Mouse (Mus musculus): Measurements from ENCODE around the gene Pdilt.
A peak's percentile ranks its signal among the peaks of the same experiment; 100 is the strongest.
"Not testable (repeated sequence)": the region's sequence is repeated elsewhere in the genome, so short reads cannot be mapped to it uniquely, and the experiment has no call there.

Gene Pdilt

DNA sequence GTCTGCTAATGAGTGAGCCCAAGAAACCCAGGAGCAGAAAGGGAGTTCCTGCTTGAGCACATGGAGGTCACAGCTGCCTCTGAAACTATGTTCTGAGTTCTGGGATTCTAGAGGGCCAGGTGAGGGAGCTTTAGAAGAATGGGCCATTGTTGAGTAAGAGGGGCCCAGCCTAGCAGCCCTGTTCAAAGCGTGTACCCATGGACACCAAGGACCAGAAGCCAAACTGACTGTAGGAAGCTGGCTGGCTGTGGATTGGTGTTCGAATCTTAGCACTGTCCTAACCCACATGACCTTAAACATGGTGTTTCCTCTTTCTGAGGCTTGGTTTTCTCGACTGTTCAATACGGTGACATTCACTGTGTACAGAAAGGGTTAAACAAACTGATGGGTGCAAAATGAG is at the start of gene Pdilt:
Gene Pdilt, minus strand, starts transcription at position 101 of the 400 bp plus-strand sequence.
- DNase-seq (ENCODE audit: low spot score): no peak

DNA sequence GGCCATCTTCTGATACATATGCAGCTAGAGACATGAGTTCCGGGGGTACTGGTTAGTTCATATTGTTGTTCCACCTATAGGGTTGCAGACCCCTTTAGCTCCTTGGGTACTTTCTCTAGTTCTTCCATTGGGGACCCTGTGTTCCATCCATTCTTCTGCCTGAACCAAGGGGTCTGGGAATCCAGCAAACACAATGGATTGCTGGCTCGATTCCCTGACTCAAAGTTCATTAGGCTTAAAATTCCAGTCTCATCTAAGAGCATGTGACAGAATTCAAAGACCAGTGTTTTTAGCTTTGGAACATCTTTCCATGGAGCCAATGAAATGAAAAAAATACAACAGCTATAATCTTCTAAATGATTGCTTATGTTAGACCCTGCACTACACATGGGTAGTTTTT is 39.2 kb upstream of the Pdilt start:
- not testable (repeated sequence) for DNase-seq (ENCODE audit: low spot score)

DNA sequence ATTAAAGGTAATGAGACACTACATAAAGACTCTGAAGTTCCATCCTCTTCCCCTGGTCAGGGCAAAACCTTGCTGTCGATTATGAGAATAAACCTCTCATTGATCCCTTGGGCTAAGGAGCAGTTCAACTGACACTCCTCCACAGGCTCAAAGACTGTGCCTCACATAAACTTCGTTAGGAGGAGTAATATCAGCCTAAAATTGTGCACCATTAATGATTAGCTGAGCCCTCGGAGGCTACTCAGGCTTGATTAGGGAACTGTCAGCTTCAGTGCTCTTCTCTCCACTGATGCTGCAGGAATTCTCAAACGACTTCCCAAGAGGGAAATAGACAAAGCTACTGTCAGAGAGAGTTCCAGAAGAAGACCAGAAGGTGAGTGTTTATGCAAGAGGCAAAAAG is 38.2 kb upstream of the Pdilt start:
- DNase-seq (ENCODE audit: low spot score): no peak

DNA sequence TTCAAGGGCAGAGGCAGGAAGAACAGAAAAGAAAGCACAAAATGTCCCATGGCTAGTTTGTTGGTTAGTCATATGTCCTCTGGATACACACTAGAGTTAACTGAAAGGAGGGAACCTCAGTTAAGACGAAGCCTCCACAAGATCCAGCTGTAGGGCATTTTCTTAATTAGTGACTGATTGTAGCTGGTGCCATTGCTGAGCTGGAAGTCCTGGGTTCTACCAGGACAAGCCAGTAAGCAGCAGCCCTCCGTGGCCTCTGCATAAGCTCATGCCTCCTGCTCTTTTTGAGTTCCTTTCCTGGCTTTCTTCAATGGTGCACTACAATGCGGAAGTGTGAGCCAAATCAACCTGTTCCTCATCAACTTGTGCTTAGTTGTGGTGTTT is 37.2 kb upstream of the Pdilt start:
- DNase-seq (ENCODE audit: low spot score): no peak

DNA sequence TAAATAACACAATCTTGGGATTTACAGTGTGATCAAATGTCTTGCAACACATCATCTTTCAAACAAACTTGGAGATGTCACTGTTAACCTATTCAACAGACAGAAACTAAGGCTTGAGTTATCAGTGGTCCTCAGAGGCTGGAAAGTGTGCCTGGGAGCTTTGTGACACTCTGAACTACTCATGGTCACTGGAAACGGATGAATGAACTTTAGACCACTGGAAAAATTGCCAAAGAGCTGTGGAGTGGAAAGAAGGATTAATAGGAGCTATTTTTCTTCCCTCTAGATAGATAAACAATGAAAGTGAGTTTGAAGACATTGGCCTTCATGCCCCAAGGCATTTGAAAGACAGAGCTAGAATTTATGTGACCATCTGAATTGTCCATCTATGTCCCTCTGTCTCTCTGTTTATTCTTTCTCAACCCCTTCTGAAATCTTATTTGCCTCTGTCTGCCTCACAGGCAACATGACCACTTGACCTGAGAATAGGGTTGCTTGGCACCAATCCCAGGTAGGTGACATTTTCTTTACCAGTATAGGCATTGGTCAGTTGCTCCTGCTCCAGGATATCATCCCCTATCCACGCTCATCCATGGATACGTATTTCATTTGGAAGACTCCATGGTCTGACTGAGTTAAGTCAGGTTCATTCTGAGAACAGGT is 36.6 kb upstream of the Pdilt start:
- no peak for DNase-seq (ENCODE audit: low spot score)

DNA sequence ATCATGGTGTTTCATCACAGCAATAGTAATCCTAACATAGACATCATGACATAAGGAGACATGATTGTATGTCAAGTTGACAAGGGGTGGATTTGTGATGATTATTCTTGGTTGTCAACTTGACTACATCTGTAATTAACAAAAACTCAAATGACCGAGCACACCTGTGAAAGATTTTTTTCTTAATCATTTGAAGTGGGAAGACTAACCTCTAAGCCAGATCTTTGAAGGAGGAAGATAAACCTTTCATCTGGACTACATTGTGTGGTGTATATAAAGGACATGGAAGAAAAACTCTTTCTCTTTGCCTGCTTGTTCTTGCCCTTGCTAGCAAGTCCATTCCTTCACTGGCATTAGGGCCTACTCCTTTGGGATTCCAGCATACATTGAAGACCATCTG is 30.8 kb upstream of the Pdilt start, which contains the start of gene Acsm2:
Gene Acsm2, plus strand, starts transcription at position 301 of the 400 bp plus-strand sequence.
- DNase-seq (ENCODE audit: low spot score): no peak

DNA sequence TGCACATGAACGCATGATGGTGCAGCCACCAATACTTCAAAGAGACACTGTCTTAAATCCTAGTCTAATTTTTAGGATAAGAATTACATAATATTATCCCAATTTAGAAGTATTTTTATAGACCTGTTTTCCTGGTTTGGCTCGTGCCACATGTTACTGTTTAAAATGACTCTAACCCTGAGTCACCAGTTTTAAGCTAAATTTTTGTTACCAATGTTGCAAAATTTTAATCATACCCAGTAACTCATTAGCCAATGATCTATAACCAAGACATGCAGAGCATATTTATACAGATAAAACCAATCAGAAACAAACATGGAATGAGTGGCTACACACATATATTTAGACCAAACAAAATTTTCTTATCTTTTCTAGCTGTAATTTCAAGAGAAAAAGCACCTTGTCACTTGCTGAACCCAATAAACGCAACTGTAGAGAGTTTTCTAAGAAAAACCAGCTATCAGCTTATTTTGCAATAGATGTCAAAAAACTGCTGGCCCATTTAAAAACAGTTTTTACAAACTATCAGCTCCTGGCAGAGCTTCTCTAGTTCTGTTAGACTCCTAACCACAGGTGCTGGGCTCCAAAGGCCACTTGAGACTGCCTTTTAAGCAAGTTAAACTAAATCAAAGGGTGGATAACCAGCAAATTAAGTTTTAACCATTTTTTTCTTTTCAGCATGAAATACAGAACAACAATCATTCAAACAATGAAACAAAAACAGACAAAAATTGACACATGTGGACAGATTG is 27.4 kb upstream of the Pdilt start:
- DNase-seq (ENCODE audit: low spot score): no peak

DNA sequence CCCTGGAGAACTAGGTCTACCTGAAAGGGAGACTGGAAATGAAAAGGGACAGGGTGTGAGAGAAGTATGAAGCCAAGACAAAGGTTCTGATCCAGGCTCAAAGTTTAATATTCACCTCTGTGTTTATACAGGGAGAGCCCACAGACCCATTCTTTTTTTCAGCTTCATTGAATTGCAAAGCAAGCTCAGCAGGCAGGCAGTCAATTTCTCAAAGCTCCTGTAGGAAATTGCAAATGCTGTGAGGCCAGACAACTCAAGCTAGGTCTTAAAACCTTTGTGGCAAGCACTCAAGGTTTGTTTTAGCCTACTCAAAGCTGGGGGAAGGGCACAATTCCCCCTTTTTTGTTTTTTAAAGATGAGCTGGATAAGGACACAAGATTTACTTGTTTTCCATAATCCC is 22.3 kb upstream of the Pdilt start:
- DNase-seq (ENCODE audit: low spot score): no peak

DNA sequence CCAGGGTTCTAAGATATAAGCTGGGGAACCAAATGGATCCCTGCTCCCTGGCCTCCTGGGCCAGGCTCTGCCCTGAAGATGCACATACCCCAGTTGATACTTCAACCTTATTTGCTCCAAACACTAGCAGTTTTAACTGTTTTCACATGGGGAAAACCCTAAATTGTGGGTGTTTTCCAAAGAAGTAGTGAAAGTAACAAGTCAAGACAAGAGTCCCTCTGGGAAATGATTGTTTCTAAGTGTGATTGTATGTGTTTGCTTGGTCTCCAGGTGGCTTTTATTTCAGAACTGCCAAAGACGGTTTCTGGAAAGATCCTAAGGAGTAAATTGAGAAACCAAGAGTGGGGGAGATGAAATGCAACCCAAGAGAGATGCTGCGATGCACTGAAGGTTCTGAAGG is 19.2 kb upstream of the Pdilt start:
- DNase-seq (ENCODE audit: low spot score): no peak

DNA sequence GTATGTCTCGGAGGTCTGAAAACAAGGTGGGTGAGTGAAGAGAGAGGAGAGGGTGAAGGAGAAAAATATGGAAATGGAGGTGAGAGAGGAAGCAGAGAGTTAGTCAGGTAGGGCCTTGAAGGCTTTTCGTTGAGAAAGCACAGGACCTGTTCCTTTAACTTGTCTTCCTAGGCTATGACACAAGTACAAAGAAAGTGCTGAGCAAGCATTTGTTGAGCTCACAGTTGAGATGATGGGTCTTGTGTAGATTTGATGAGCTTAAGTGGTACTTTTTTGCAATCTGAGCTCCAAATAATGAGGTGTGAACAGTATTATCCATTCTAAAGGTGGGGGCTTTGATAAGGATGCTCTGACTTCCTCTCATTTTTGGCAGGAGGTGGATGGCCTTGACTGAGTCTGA is 11.1 kb upstream of the Pdilt start:
- no peak for DNase-seq (ENCODE audit: low spot score)

DNA sequence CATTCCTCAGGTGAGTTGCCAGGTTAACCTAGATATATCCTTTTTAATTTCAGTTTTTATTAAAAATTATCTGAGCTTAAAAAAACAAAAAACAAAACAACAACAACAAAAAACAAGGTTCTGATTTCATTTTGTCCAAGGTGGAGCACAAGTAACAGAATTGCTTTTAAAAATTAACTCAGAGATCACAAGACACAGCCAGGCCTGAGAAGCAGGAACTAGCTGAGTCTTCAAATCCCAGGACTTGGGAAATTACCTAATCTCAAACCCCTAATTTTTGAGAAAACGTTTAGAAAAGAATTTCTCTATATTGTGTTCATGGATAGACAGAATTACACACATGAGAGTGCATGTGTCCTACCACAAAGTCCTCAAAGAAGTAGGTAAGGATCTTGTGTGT is 9.6 kb upstream of the Pdilt start:
- DNase-seq (ENCODE audit: low spot score): no peak

DNA sequence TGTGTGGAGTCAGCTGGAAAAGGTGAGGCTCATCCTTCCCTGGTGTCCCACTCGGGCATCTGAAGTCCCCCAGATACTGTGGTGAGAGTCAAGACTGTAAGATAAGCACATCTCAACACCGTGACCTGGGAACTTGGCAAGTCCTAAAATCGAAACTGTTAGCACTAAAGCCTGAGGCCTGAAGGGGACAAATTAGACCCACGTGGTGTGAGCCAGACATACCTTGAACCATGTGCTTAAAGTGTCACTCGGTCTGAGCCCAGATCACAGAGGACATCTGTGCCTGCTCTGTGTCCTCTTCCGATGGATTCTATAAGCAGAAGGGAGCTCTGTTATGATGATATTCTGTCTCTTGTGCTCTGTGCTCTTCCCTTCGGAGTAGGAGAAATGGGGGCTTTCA is 5.3 kb upstream of the Pdilt start:
- no peak for DNase-seq (ENCODE audit: low spot score)

DNA sequence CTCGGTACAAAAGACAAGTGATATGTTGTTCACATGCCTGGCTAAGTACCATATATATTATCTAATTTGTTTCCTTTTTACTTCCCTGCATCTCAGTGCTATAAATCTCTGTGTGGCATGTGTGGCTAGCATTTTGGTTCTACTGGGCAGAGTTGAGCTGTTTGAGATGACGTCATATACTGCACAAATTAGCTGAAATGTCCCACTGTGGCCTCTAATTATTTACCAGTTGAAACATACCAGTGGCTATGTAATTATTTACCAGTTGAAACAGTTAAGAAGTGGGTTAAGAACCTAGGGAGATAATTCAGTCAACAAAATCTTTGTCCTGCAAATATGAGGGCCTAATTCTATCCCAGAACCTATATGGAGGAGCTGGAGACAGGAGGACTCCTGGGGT is 4.3 kb upstream of the Pdilt start:
- DNase-seq (ENCODE audit: low spot score): no peak

DNA sequence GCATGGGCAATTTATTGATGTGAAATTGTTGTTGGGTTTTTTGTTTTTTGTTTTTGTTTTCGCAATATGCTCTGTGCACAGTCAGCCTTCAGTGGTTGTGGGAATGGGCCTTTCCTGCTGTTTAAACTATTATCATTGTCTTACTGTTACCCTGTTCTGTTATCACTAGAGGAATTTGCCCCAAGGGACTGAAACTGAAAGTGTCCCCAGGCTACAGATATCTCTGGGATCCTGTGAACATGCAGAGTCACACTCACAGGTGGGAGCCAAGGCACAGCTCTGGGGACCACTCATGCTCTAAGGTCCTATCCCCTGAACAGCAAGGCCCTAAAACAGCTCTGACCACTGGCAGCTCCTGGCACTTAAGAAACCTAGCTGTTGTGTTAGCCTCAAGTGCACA is 3.8 kb upstream of the Pdilt start:
- DNase-seq (ENCODE audit: low spot score): no peak

DNA sequence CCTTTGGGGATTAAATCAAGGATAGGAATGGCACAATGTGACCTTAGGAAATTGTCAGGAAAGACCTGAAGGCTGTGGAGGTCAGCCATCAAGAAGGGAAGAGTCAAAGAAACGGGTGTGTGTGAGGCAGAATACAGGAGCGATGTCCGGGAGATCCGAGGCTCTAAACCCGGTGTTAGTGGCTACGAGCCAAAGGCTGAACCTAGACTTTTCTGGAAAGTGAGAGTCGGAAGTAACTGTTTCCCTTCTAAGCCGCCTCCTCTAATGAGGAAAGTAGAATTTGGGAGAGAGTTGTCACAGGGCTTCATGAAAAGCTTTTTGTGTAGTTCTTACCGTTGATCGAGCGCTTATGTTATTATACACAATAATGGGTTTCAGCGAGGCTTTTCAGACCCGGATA is 3.2 kb upstream of the Pdilt start:
- no peak for DNase-seq (ENCODE audit: low spot score)

DNA sequence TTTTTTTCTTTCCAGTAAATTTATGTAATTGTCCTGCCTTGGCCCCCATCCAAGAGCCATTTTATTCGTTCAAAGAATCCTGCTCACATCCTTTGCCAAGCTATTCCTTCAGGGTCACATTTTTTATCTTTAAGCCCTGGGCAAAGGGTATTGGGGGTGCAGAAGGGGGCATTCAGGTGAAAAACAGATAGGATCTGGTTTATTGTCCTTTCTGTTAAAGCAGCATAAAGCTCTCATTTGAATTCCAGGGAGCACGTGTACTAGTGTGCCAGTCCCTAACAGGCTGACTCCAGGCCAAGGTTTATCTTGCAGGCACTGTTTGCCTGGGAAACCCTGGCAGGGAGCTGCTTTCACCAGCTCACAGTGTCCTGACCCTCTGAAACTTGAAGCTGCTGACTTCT is 2.6 kb upstream of the Pdilt start:
- DNase-seq (ENCODE audit: low spot score): peak; percentile 40

DNA sequence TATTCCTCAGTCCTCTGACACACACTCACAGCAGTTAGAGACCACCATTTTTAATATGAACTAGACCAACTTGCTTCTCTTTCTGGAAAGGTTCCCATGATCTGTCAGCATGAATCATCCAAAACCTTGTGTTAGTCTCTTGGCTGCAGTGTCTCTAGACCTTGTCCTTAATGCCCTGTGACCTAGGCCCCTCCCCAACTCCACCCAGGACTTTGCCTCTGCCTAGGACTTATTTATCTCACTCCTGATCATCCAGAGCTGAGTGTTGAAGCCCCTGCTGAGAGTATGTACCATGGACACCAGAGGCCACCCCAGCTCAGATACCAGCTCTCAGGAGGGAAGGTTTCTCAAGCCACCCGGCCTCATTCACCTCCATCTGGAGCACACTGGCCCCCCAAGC is 904 bp downstream of the Pdilt start:
- DNase-seq (ENCODE audit: low spot score): no peak

DNA sequence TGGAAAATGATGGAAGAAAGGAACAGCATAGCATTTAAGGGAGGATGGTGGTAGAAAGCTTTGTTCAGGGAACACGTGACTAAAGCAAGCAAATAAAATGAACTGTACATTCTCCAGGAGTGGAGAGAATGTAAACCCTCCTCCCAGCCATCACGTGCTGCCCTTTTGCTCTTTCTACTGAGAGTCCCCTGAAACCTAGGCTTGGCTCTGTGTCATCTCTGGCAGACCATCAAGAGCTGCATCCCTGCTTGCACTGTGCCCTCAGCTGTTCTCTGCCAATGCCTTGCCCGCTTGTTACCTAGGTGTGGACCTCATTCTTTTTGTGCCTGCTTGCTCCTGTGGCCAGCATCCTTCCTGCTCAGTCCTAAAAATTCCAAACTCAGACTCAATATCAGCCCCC is 1.5 kb downstream of the Pdilt start:
- no peak for DNase-seq (ENCODE audit: low spot score)

DNA sequence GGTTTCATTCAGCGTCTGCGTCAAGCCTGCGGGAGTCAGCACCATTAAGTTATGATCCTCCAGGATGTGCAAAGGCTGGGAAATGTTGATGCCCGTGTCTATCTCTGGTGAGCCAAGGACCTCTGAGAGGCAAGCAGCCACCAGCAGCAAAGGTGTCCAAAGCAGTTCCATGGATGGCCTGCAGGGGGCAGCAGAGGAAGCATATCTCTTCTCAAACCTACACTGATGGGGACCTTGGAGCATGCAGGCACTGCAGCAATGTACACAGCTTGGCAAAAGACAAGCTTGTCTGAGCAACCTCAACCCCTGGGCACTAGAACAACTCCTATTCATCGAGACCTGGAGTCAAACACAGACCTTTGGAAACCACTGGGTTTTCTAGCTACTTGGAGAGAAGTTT is 3.6 kb downstream of the Pdilt start:
- peak; percentile 74 for DNase-seq (ENCODE audit: low spot score)

DNA sequence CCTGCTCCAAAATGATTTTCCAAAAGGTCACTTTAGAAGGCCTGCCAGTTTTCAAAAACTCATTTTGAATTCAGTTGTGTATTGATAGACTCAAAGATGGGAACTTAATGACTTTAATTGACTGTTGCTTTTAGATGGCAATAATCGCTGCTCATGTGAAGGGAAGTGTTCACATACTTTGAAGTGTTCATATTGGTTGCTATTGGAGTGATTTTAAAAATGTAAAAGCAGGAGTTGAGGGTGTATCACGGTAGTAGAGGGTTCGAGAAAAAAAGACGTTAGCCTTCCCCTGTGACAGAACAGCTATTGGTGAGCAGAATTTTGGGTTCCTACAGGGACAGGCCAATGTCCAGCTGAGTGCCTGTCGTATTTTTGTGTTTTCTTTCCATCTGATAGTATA is 4.1 kb downstream of the Pdilt start, which contains the start of gene Acsm5:
Gene Acsm5, plus strand, starts transcription at position 301 of the 400 bp plus-strand sequence.
- no peak for DNase-seq (ENCODE audit: low spot score)

DNA sequence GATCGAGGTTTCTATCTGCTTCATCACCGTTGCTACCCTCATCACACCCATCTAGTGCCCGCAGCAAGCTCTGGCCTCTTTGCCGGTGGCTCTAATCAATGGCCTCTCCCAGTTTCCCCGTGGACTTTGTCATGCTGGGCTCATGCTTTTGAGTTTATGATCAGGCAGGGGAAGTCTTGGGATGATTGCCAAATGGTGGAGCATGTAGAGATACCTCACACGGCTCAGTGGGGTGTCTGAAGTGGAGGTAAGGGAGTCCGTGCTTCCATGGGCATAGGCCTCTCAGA is 7.1 kb downstream of the Pdilt start:
- DNase-seq (ENCODE audit: low spot score): no peak

DNA sequence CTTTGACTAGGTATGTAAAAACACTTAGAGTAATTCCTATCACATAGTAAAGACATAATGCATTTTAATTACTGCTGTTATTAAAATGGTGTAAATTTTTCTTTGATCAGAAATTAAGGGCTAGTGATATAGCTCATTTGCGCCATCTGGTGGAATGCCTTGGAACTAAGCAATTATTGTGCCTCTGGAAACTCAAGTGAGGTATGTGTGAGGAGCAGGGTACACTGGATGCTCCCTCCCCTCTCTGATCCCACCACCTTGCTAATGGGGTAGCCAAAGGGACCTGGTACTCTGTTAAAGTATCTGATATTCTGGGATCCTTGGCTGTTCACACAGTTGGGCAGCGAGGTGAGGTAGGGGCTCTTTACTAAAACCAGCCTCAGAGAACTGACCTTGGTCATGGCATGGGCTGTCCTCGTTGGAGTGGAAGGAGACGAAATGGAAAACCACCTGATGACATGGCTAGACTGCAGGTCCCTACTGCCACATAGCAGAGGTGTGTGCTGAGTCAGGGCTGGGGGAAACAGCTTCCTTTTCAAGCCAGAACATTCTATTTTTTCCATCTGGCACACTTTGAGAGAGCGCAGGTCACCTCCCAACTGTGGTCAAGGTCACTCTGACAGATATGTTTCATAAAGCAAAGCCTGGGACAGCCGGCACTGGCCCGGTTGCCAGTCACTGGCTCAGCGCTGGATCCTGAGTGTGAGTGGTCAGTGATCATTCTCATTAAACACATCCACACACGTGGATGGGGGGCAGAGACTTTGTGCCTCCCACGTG is 7.6 kb downstream of the Pdilt start:
- no peak for DNase-seq (ENCODE audit: low spot score)

DNA sequence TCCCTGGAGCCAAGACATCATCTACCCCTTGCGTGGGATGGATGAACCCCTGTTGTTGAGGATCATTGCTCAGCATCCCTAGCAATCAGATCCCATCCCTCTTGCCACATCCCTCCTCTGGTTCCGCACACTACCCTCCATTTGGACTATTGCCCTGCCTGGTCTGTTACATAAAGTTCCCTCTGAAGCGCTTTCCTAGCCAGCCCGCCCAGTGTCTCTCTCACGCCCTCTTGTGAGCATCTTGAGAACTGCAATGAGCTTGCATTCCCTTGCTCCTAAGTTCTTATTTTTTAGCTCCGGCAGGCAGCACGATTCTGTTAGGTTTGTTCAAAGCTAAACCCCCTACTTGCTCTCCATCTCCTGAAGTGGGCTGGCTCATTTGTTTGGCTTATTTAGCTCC is 10.2 kb downstream of the Pdilt start:
- peak; percentile 20 for DNase-seq (ENCODE audit: low spot score)

Data from ovary, postnatal 36 days (tissue).